Mouse (Mus musculus) lung, postnatal 14 days (tissue): Measurements from ENCODE around the gene Calm1.
"Not testable (repeated sequence)": the region's sequence is repeated elsewhere in the genome, so short reads cannot be mapped to it uniquely, and the experiment has no call there.

ENCODE experiments used
- DNase-seq: peaks from one replicate; pipeline ENCODE4 v3.0.0; 2021

Calm1 gene

DNA sequence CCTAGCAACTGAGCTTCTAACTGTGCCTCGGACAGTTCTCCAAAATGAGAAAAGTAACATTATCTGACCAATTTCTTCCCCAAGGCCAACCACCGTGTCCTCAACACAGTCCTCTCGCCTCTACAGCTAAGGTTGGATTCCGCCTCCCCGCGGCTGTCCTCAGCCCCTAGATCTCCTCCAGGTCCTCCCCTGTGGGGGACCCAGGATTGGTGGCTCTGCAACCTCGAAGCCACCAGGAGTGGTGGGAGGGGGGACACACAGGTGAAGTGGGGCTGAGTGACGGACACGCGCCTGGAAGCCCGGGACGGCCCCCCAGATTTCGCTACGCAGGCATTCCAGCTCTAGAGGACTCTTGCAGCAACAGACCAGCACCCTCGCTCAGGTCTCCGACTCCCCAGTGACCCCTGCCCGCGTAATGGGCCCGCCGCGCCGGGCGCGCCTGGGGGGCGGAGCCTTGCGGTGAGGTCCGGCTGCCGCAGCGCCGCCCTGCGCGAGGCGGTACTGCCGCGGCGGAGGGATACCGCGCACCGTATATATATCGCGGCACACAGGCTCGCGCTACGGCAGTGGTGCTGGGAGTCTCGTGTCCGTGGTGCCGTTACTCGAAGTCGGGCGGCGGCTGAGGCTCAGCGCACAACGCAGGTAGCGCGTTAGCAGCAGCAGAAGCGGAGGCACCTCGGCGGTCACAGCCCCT, at the start of gene Calm1:
Gene Calm1 (plus strand): TSS at position 469 of the 694 bp plus-strand sequence.
- peak; percentile 97 for DNase-seq

DNA sequence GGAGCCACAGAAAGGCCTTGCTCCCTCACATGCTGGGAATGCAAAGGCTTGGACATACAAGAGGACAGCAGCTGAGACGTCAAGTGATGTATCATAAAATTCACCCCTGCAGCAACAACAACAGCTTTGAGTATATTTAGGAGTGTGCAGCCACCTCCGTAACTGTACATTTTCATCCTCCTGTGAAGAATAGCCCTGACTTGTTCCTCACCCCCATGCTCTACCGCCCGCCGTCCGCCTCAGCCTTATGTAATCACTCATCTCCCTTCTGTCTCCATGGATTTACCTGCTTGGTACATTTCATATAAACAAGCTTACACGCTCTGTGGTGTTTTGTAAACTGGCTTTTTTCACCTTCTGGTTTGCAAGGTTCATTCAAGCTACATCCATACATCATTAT, 46.8 kb upstream of the Calm1 start:
- DNase-seq: no peak

DNA sequence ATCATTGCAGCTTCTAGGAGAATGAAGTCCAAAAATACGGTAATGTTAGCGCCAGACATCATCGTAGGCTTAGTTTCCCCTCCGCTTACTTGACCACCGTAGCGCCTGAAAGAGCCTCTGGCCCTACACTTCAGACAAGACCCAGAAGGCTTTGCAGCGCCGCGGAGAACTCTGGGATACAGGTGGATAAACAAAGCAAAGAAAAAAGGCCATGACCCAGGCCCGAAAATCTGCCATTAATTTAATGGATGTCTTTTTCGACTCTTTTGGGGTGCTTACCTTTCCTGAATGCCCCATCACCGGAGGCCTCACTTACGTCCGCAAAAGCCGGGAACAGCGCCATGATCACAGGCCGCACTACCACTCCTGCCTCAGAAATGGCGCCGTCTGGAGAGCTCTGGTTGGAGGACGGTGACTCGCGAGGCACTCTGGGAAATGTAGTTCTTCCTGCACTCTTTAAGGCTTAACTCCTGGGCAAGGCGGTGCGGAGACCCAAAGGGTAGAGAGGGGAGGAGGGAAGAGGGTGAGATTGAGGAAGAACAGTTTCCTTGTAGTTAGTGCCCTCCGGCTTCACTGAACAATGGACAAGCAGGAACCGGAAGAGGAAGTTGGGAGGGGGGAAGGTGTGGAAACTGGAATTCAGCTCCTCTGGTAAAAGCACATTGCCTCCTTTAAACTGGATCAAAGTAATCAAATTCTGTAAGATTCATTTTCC, 39.8 kb upstream of the Calm1 start, which contains the start of gene Nrde2:
Gene Nrde2 (minus strand): TSS at position 393 of the 715 bp plus-strand sequence.
- DNase-seq: peak; percentile 90

DNA sequence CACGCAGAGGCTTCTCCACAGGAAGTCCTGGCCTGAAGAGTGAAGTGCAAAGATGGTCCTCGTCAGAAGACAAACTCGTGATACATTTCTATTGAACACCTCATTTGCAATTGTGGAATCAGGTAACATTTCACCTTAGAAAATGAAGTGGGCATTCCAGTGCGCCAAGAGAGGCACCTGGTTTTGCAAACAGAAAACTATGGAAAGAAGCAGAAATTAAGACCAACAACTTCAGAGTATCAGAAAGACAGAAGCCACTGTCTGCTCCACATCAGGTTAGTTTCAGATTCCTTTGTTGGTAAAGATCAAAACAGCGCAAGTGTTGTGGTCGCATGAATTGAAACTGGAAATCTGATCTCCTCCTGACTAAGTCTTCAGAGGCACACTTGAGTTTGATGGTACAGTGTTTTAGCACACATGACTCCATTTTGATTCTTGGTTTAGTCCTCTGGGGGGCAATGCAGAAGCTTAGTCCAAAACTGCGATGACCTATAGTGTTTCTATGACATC, 34.2 kb upstream of the Calm1 start:
- no peak for DNase-seq

DNA sequence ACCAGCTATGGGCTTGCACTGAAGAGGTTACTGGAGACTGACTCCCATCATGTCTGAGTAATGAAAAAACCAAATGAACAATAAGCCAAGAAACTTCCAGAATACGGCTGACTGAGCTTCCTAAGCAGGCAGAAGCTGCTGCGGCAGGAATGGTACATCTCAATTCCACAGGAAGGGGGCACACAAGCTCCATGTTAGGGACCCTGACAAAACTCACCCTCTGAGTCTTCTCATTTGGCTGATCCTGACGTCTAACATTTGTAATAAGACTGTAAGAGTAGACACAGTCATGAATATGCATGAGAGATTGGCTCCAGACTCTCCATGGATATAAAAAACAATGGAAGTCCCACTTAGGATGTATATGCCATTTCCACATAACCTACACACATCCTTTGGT, 33.1 kb upstream of the Calm1 start:
- DNase-seq: peak; percentile 56

DNA sequence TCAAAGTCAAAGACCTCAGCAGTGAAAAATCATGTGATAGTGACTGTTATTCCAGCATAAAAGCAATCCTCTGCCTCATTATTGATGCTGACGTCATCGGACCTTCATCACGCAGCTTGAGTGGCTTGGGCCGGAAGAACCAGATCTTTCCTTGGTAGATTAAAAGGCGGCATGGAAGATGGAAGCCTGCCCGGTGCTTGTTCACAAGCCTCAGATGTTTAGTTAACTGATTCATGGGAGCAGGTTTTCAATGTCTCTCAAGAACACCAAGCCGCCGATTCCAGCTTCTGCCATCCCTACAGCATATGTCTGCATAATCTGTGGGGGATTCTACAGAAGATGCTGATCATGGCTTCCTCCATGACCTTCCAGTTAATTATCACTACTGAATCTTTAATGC, 32.3 kb upstream of the Calm1 start:
- no peak for DNase-seq

DNA sequence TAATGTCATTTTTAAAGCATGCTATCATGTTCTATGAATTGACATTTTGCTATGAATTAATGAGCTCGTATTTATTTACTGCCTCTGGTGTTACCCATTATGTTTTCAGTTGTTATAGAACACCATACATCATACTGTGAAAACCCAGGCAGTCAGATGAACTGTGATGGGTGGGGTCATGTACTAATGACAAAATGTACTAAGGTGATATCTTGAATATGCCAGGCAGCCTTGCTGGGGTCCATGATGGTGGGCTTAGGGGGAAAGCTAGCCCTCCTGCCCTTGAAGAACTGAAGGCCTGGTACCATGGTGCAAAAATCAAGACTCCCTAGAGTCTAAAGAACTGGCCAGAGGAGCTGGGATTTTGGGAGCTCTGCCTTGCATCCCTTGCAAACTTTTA, 31.7 kb upstream of the Calm1 start:
- no peak for DNase-seq

DNA sequence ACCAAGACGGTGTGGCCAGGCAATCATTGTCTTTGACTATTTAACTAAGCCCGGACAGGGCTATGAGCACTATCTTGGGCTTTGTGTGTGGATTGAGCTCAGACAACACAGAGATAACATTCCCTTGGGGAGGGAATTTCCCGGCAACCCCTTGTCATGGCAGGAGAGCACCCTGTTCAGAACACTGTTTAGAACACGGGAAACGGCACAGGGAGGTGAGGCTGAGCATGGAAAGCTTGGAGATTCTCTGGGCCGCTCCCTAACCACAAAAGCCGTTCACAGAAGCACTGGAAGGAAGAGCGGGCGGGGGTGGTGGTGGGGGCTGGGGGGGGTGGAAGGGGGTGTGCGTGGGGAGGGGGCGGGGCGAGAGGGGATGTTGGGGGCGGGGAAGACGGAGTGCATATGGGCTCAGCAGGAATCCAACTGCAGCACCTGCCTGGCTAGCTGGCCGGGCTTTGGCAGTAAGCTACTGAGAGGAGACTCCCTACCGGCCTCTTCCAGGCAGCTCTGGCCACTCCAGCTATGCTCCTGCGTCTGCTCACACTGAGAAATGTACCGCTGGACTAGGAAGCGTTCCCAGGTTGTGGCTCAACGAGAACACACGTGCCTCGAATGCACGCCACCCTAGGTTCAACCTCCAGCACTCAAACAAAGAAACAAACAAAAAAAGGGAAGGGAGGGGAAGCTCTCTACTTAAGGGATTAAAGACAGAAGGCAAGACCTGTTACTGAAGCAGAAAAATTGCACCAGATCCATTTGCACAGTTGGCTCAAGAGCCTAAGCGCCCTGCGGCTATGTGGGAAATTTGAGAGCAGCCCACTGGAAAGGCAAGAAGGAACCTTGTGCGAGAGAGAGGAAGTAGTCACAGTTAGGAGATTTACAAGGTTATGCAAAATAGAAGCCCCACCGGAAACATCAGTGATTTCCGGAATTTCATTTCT, 31.0 kb upstream of the Calm1 start:
- peak; percentile 26 for DNase-seq

DNA sequence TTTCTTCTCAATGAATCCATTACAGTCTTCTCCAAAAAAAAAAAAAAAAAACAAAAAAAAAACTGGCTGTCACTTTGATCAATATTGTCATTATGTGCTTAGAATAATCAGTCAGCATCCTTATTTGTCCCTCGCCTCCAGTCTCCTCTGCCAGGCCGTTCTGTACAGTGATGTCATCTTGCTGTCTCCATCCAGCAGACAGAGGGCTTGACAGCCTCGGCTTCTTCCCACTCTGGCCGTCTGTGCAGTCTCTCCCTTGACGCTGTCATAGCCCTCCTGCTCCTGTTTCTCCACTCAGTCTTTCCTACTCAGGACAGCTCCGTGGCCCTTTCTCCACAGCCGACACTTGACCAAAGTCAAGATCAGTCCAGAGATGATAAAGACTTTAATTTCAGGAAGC, 26.8 kb upstream of the Calm1 start:
- no peak for DNase-seq

DNA sequence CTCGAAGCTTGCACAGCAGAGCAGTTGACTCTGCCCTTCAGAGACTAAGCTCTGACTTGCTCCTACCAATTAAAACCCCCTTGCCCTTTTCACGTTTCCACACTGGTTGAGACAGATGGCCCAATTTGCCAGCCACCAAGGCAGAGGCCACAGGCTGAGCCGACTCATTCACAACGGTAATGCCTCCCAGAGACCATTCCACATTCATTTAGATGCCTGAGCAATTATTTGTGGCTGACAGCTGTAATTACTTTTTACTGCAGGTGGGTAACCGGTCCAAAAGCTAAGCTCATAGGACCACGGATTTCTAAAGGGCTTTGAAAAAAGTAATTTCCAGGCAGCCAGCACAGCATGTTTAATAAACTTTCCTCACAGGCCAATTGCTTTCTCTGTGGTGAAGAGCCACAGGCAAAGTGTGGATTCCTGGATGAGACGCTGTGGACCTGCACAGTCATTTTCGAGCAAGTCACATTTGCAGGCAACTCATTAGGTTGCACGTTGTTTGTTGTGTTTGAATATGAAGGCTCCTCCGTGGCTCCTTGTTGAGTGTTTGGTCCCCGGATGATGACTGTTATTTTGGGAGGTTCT, 22.7 kb upstream of the Calm1 start:
- DNase-seq: no peak

DNA sequence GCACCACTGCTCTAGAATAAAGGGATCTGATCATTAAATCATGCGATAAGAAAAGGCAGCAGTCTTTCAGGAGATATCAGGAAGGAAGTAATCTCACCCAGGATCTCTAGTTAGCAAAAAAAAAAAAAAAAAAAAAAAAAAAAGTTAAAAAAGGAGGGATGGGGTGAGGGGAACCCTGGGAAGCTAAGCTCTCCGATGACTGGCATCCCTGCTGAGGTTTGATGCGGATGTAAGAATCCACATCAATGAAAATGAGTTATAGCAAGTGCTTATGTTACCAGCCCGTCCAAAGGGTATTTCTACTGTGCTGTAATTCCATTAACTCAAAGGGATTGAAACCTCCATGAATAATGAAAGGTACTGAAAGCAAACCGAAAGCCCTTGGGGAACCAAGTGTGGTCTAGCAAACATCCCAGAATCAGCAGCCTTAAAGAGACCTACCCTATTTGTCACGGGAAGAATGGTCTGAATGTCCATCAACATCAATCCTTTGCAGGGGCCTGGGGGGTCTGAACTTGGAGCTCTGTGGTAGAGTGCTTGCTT, 20.3 kb upstream of the Calm1 start:
- DNase-seq: no peak

DNA sequence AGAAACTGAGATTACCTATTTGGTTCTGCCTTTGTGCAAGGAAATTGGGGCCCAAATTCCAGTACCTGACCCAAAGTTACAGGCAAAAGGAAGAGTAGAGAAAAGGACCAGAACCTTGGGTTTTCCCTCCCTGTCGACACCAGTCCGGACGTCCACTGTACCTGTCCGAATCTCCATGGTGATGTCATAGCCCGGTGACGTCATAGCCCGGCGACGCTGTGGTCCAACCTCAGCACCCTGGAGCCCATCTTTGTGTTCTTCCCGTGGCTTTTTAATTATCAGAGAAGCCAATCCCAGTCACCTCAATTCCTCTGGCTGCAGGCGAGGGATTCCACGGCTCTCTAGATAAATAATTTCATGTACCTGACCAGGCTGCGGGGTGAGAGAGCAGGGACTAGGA, 18.4 kb upstream of the Calm1 start:
- no peak for DNase-seq

DNA sequence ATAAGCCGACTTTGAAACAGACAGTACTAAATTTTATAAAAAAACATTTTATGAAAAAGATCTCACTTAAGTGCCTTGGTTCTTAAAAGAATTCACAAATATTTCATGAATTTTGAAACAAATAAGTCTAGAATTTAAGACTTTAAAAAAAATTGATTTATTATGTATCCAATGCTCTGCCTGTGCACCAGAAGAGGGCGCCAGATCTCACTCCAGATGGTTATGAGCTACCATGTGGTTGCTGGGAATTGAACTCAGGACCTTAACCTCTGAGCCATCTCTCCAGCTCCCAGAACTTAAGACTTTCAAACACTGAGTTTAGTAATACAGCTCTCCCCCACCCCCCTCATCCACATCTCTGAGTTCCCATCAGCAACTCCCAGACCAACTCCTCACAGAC, 16.6 kb upstream of the Calm1 start:
- DNase-seq: no peak

DNA sequence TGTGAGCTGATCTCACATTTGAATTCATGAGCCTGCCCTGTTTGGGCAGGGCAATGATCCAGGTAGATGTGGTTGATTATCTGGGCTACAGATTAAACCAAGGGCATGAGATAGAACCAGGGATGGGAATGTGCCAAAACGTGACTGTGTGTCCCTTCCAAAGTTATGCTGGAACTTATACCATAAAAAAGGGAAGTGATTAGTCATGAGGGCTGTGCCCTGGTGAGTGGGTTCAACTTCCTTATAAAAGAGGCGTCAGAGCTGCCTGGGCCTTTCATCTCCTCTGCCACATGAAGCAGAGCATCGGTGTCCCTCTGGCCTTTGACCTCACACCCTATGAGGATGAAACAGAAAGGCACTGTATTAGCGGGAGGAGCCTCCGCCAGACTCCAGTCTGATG, 15.3 kb upstream of the Calm1 start:
- DNase-seq: no peak

DNA sequence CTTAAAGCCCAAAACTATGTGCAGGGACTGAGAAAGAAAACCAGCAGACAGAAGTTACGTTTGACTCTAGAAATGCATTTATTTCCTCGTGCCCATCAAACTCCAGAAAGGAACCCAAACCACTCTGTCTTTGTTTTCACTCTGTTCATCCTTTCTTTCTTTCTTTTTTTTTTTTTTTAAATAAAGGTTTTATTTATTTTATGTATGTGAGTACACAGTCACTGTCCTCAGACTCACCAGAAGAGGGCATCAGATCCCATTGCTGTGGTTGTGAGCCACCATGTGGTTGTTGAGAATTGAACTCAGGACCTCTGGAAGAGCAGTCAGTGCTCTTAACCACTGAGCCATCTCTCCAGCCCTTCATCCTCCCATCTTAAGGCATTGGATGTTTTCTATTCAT, 14.3 kb upstream of the Calm1 start:
- not testable (repeated sequence) for DNase-seq

DNA sequence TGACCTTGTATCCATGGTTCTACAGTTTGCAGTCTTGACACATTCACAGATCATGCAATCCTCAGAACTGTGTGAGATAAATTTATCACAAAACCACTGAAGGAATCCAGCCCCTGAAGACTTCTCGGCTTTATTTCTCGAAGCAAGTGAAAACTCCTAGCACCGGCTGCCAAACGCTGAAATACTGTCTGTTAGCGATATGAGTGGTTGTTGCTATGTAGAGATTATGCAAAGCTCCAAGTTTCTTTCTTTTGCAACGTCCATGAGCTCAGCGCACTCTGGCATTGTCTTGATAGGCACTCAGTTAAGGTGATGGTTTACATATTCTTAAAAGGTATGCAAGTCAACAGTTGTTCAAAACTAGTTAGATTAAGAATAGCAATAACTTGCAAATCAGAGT, 13.3 kb upstream of the Calm1 start:
- DNase-seq: no peak

DNA sequence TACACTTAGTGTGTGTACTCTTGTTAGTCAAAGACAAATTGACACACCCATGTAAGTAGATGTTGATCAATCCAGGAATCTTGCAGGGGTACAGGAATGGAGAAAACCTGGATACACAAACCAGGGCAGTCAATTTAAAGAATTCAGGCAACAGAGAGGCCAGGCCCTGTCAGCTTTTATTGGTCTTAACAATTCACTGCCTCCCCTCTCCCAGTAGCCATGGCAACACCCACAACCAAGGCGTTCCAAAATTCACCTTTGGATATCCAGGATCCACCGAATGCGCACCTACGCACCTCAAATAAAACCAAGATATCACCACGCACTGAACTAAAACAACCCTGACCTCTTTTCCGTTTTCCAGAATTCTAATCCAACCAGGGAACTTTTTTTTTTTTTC, 12.9 kb upstream of the Calm1 start:
- no peak for DNase-seq

DNA sequence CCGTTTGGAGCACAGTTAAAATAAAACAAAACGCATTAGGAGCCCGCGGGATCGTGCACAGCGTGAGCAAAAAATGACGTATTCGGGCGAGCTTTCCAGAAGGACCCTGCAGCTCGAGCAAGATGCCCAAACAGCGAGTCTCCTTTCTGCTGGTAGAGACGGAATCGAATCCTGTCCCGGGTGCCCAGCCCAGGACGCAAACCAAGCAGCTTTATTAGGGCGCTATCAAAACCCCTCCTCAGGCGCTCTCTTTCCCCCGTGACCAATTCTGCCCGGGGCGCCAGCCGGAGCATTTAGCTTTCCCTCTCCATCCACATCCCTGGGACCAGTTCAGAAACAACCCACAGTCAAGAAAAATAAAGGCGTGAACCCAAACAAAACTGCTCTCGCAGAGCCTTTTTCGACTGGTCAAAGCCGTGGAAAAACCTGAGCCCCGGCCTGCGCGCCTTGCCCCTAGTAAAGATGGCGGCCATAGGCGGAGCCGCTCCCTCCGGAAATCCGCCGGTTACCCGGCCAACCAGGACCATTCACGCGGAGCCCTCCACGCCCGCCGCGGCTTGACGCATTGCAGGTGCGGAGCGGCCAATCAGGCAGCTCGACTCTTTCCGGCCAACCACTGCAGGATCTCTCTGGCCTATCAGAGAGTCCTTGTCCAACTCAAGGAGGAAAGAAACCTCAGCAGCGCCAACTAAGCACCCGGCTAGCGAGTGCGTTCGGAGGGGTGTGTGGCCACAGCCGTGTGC, 12.1 kb upstream of the Calm1 start:
- DNase-seq: peak; percentile 98

DNA sequence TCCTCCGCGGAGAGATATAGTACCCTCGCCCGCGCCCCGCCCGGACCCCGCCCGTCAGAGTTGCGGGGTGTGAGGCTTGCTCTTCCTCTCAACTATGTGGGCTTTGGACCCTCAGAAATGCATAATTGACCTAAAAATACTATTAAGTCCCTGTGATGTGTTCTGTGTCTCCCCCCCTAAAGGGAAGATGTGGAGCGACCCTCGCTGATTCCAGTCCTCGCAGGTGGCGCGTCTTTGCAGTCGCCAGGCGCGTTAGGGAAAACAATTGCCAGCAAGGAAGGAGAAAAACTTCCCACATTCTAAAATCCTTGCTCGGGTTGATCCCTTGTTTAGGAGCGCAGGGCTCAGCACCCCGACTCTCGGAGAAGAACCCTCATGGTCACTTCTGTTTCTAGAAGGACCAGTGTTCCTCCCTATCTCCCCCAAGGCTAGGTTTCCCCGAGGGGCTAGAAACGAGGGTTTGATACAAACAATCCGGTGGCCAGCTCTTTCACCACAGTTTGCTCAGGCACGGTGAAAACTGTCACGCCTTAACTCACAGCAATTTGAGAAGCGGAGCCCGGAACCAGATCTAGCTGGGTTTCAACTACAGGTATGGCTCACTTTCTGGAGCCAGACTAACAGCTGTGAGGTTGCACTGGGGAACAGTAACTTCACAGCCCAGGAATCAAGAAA, 11.3 kb upstream of the Calm1 start:
- peak; percentile 43 for DNase-seq

DNA sequence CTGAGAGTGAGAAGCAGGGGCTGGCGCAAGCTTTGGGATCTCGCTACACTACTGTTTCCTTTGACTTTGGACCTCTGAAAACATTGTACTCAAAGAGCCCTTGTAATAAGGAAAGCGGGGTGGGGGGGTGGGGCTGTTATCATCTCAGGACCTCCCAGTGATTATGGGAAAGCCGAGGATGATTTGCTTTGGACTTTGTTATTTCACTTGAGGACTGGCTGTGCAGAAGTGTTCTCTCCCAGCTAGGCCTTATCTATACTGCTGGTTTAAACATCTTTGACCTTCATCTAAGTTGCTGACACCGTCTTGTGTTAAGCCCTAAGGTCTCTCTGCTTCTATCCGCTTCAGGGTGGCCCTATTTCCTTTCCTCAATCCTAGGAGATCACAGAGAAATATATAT, 8.4 kb upstream of the Calm1 start:
- DNase-seq: no peak

DNA sequence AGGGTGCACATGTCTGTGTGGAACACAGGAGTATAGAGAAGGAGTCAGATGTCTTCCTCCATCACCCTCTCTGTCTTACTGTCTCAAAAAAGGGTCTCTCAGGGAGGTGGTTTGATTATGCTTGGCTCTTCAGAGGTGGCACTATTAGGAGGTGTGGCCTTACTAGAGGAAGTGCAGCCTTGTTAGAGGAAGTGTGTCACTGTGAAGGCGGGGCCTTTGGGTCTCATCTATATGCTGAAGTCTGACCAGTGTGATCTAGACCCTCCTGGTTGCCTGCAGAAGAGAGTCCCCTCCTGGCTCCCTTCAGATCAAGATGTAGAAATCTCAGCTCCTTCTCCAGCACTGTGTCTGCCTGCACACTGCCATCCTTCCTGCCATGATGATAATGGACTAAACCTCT, 5.1 kb upstream of the Calm1 start:
- DNase-seq: no peak
